8 mouse cellular contexts compared by ENCODE assay signal in the genomic region with DNA sequence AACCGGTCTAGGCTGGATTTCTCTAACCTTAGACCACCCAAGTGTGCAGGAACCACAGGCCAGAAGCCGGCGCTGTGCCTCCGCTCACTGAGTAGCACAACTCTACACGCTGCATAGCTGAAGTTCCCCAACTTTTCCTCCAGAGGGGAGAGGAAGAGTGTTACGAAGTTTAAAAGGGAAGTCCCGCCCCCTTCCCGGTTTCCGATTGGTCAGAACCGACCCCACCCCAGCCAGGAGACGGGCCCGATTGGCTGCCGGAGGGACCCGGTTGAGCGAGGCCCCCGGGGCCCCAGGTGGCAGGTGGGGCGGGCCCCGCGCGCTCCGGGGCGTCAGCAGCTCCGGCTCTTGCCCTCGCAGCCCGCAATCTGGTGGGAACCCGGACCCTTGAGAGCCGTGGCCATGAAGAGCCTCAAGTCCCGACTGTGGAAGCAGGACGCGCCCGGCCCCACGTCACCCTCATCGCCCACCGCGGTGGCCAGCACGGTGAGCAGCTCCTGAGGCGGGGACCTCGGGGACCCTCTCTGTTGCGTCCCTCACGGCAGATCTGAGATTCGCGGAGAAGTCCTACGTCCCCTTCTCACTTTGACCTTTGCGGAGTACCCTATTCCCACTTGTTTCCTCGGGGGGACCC. TPM values are rescaled to one million over a fixed set of nuclear protein-coding genes. Genes with fewer than 3 reads are reported as not detected.
DNase-seq lines count a peak whose midpoint lies in the region; ATAC-seq lines count a peak whose summit lies in the region.

Gene Uaca (plus strand): TSS at position 333 of the 631 bp plus-strand sequence.

- no peaks in the 10 kb centered on the region for H3K27me3 ChIP-seq in hindbrain, embryonic 11.5 days (ENCODE audit: control insufficient read depth, insufficient read depth, low read length)
- no peaks in the 10 kb centered on the region for H3K27me3 ChIP-seq in lung, embryonic 16.5 days (ENCODE audit: control insufficient read depth, insufficient read depth, low read depth, low read length)

- H3K9ac ChIP-seq in hindbrain, embryonic 11.5 days (ENCODE audit: low read depth, low read length) = peak within 1 kb of the TSS; percentile 68
- H3K9ac ChIP-seq in lung, embryonic 16.5 days (ENCODE audit: low read length) = peak within 1 kb of the TSS; percentile 88

- peak; percentile 96 for ATAC-seq in hindbrain, embryonic 11.5 days (ENCODE audit: low FRiP score)
- ATAC-seq in lung, embryonic 16.5 days (ENCODE audit: low read depth) = peak; percentile 97

- no peaks in the 10 kb centered on the region for H3K9me3 ChIP-seq in hindbrain, embryonic 11.5 days (ENCODE audit: control insufficient read depth, low read length)
- H3K9me3 ChIP-seq in lung, embryonic 16.5 days (ENCODE audit: control insufficient read depth, low read length) = no peaks in the 10 kb centered on the region

- H3K4me1 ChIP-seq in hindbrain, embryonic 11.5 days (replicated peaks; ENCODE audit: control insufficient read depth, insufficient read depth, low read length) = no peaks in the 10 kb centered on the region
- H3K4me1 ChIP-seq in lung, embryonic 16.5 days (replicated peaks; ENCODE audit: control insufficient read depth, insufficient read depth, low read length) = peaks cover 23% of the 10 kb centered on the region

- no peaks in the 10 kb centered on the region for H3K36me3 ChIP-seq in hindbrain, embryonic 11.5 days (ENCODE audit: control insufficient read depth, insufficient read depth, low read length)
- H3K36me3 ChIP-seq in lung, embryonic 16.5 days (ENCODE audit: control insufficient read depth, insufficient read depth, low read length) = no peaks in the 10 kb centered on the region

- DNase-seq in R1 (ENCODE audit: low read depth, low spot score) = peak; percentile 97
- peak; percentile 95 for DNase-seq in cerebellum, postnatal 10 days
- peak; percentile 72 to 78 for DNase-seq in frontal cortex, postnatal 14 days (ENCODE audit: low spot score in 2 of 2)
- peak; percentile 95 for DNase-seq in hindbrain, embryonic 11.5 days (ENCODE audit: low spot score)
- DNase-seq in layer of hippocampus, postnatal 10 days (ENCODE audit: low spot score in 2 of 2) = peak; percentile 85 to 89
- DNase-seq in retina, embryonic 14.5 days (ENCODE audit: low spot score) = peak; percentile 97
- DNase-seq in thymus, postnatal 4 days = peak; percentile 77

- H3K4me3 ChIP-seq in hindbrain, embryonic 11.5 days (ENCODE audit: low read depth, low read length) = peak within 1 kb of the TSS; percentile 83
- peak within 1 kb of the TSS; percentile 93 for H3K4me3 ChIP-seq in lung, embryonic 16.5 days (ENCODE audit: low read length)

- peak within 1 kb of the TSS; percentile 98 for H3K4me2 ChIP-seq in hindbrain, embryonic 11.5 days (replicated peaks; ENCODE audit: low read depth, low read length)
- H3K4me2 ChIP-seq in lung, embryonic 16.5 days (ENCODE audit: low read depth, low read length) = peak within 1 kb of the TSS; percentile 82

- WGBS in hindbrain, embryonic 11.5 days = under 1% methylated on average over 42 of the region's 45 CpGs
- under 1% methylated on average over 45 of the region's 45 CpGs for WGBS in lung, embryonic 16.5 days

- peak within 1 kb of the TSS; percentile 47 for H3K27ac ChIP-seq in hindbrain, embryonic 11.5 days (ENCODE audit: low read depth, low read length)
- H3K27ac ChIP-seq in lung, embryonic 16.5 days (ENCODE audit: low read length) = peak within 1 kb of the TSS; percentile 89

RNA-seq across cellular contexts. Expression of gene Uaca, which starts in this region (rescaled TPM):
- polyA plus RNA-seq in hindbrain, embryonic 11.5 days (2014; fragmentation: Nextera tagmentation; extraction: Ambion mirVana) = 22.3 and 22.5 TPM in 2 replicates
- total RNA-seq in layer of hippocampus, postnatal 10 days (2021) = 10 to 100 TPM; 13.7 to 15.2 TPM
- 30.9 and 33.3 TPM in 2 replicates for polyA plus RNA-seq in lung, embryonic 16.5 days (2015; fragmentation: Nextera tagmentation; extraction: Ambion mirVana)

Comparison
In these comparisons a context has a peak if more than half of its experiments do, and no peak if none do; other contexts are left out.
1. Peak in every context shown above with its lines: DNase-seq, ATAC-seq, H3K4me3 ChIP-seq and H3K27ac ChIP-seq.